Mouse (Mus musculus) embryo, embryonic 11.5 days (tissue): ENCODE results near the gene Cdc14a.
"Not testable (repeated sequence)": the region's sequence is repeated elsewhere in the genome, so short reads cannot be mapped to it uniquely, and the experiment has no call there.

ENCODE experiments used
- DNase-seq: peaks from one replicate; pipeline ENCODE4 v3.0.0-alpha.2; 2012; ENCODE audit warnings: low read depth, low spot score

The Cdc14a gene

DNA sequence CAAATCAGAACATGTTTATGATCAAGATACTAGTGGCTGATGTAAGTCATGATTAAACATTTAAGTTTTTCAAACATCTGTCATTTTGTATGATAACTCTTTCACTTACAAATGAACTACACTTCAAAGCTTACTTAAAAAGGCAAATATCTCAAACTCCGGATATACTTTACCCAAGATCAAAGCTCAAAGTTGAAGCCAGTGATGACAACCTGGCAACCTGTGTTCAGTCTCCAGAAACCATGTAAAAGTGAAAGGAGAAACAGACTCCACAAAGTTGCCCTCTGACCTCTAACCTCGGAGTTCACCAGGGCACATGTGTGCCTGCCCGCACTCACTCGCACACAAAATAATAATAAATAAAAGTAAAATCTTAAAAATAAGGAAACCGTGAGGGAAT, 49.3 kb downstream of the Cdc14a start:
- no peak for DNase-seq

DNA sequence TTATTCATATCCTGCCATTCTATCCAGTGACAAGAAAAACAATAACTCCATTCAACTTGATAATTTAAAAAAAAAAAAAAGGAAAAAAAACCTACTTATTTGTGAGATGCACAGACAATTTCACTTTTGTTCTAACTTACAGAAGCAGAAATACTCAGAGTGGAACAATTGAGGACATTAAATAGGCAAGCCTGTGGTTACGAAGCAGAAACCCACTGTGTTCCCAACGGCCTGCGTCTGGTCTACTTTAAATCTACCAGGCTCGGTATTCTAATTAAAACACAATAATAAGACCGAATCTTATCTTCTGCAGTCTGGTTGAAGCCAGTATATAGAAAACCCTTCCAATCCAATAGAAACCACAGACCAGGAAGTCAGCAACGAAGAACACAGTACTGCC, 50.6 kb downstream of the Cdc14a start:
- DNase-seq, result no peak

DNA sequence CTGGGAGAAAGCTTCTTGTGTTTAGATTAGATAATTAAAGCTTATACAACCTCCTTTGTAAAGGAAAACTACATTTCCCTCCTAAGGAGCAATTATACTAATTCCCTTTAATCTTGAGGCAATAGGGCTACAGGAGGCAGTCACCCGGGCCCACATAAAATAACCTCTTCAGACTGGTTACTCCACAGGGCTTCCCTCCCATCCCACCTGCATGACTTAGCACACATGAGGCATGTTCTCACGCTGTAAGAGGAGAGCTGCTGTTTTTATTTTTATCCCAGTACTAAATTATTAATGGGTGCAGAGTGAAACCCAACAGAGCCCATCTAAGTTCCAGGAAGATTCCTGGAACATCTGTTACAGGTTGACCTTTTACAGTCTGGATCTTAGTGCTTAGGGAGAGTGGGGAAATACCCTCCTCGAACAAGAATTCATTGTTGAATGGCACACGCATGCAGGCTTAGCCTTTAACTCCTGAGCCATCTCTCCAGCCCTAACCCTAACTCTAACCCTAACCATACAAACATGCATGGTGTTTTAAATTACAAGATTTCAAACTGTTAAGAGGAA, 54.9 kb downstream of the Cdc14a start:
- no peak for DNase-seq

DNA sequence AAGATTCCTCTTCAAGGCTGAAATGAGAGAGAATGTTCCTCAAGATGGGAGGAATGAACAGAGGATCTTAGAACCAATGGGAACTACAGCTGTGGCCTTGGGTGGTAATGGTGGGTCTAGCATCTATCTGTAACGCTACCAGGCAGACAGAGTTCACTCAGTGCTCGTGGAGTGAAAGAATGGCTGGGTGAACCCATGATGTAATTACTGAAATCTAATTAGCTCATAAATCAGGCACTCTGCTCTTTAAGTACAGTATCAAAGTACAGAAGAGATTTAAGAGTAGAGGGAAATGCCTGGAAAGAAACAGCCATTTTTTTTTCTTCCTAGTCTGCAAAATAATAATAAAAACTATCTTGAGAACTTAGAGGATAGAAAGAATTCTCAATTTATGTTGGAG, 57.7 kb downstream of the Cdc14a start:
- no peak for DNase-seq

DNA sequence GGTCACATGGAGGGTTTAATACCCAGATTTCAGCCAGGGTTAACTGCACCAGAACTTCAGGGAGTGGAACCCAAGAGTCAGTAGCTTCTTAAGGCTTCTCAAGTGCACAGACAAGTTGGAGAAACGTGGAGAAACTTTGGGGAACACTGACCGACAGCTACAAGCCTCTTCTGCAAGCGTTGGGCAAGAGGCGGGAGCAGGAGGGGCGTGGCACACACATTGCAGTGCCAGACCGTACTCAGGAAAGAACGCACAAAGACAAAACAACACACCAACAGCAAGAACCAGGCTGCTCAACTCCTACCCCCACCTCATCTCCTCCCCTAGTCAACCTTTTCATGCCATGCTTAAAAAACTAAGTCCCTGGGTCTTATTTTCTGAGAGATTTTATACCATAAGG, 61.9 kb downstream of the Cdc14a start:
- DNase-seq, result no peak

DNA sequence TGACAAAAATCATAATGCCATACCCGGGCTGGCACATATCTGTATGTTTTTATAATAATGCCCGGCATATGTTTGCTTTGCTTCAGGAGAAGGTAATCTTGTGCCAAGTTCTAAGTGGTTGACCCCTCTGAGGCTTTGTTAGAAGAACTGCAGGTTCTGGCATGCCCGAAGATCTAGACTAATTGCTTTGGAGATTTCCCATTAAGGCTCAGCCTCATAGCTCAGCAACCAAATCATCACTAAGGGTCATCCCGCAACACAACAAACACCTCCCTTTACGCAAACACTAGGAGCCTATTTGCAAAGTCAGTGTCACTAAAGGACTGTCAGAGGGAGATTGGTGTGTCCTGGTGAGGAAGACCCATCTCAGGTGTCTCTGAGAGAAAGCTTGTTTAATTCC, 62.7 kb downstream of the Cdc14a start:
- DNase-seq, result no peak

DNA sequence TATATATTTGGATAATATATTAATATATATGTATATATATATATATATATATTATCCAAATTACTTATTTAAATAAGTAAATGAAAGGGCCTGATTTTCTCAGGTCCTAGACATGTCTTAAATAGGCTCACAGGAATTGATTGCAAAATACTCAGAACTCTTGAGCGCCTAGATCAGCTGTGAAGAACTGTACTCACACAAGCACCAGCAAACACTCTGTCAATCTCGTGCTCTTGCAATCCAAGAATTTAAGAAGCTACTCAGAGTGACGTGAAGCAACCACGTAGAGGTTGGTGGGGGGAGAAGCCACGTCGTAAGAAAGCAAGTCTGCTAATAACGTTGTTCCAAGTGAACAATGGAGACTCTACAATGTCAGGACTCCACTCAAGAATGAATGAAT, 66.0 kb downstream of the Cdc14a start:
- DNase-seq, result no peak

DNA sequence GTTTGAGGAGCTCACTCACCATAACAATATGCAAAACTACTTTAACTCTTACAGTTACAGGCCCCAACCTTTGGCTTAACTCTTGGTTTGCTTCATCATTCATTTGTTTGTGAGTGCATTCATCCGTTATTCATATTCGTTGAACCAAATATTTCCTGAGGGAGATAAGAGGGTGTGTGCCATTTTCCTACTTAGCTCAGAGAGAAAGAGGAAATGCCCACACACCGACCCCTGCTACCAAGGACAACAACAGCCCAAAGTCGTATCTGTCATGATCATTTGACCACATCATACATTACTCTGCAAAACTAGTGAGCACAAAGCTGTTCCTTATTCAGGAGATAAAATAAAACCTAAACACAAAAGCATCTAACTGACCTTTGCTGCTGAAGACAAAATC, 66.7 kb downstream of the Cdc14a start:
- no peak for DNase-seq

DNA sequence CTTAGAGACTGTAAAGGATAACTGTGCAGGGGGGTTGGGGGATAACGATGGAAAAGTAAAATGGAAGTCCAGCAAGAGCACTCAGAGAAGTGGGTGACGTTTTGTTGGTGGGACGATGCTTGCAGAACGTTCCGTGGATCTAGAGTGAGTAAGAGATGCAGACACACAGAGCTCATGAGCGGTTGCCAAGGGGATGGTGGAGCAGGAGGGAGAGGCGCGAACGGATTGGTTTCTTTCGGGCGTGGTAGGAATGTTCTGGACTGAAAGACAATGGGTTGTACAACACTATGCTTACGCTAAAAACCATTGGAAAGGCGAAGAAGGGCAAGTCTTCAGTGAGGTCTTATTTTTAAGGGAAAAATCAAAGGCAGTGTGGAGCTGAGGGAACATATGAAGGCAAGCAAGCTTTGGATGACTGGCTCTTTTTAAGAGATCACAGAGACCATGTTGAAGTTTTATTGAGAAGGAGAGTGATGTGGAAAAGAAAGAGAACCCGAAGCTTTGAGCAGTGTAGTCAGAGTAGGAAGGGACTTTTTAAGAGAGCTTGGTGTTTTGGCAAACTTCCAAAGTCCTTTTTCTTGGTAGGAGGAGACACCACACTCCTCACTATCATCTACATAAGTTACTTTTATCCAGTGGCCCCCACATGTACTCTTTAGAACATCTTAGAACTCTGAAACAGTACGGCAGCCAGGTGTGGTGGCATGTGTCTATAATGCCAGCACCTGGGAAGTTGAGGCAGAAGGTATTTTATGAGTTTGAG, 68.6 kb downstream of the Cdc14a start:
- no peak for DNase-seq

DNA sequence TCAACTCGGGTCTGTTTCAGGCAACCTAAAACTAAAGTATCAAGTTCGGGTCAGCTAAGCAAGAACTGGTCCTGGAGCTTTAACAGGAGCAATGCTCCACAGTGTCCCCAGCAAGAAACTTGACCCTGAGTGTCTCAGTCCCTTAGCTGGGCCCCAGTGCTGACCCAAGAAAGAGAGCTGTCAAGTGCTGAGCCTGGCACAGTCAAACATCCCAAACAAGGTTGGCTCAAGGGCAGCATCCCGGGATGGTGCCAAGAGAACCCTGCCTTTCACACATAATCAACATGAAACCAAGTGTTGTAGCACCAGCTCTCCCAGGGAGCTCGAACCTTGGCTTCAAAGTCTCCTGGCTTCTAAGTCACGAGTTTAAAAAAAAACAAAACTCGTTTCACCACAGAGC, 71.3 kb downstream of the Cdc14a start:
- DNase-seq, result no peak

DNA sequence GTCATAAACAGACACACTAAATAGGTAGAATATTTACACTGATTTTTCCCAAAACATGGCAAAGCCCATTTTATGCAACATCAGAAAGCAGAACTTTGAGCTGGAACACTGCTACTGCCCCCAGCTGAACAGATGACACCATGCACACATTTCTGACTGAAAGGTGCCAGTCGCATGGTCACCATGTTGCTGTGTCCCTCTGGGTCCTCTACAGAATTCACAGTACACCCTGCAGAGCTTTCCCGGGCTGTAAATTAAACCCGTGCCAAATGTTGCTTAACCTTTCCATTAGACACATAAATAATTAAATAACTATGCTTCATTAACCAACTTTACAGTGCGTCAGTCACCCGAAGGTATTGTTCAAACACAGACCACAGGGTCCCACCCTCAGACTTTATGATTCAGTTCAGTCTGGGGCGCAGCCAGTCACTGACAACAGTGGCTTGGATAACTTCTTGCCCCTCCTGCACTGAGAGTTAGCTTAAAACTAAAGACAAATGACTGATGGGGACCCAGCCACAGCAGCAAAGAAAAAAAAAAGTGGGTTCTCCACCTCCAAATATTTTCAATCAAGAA, 73.4 kb downstream of the Cdc14a start:
- DNase-seq, result no peak

DNA sequence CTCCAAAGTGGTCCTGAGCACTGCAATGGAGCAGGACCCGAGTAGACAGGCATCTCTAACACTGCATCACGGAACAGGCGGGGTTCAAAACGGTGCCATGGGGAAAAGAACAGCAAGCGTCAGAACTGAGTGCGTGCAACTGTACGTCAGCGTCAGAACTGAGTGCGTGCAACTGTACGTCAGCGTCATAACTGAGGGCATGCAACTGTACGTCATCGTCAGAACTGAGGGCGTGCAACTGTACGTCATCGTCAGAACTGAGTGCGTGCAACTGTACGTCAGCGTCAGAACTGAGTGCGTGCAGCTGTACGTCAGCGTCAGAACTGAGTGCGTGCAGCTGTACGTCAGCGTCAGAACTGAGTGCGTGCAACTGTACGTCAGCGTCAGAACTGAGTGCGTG, 76.3 kb downstream of the Cdc14a start:
- DNase-seq, result not testable (repeated sequence)

DNA sequence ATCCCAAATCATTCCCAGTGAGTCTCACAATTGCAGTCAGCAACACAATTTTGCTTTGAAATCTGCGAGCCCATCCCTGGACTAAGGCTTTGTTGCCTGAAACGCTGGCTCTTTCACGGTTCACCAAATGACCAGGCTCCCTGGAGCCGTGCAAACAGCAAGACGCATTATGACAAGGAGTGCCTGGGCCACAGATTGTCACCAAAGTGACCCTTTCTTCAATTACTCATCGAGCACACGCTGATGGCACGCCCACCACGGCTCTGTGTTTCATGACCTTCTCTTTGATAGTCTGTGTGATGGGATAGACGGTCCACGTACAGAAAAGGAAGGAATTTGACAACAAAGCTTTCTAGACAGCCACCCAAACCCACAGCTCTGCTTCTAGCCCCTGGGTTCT, 78.6 kb downstream of the Cdc14a start:
- DNase-seq, result no peak

DNA sequence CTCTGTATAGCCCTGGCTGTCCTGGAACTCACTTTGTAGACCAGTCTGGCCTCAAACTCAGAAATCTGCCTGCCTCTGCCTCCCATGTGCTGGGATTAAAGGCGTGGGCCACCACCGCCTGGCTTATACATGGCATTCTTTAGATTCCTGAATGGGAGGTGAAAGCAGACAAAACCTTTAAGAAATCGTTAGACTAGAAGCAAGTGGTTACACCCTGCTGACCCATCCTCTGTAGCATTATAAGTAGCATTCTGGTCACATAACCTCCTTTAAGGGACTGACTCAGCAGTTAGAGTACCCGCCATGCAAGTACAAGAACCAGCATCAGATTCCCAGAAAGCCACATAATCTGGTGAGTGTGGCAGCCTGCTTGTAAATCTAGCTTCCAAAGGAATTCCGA, 81.6 kb downstream of the Cdc14a start:
- DNase-seq, result no peak

DNA sequence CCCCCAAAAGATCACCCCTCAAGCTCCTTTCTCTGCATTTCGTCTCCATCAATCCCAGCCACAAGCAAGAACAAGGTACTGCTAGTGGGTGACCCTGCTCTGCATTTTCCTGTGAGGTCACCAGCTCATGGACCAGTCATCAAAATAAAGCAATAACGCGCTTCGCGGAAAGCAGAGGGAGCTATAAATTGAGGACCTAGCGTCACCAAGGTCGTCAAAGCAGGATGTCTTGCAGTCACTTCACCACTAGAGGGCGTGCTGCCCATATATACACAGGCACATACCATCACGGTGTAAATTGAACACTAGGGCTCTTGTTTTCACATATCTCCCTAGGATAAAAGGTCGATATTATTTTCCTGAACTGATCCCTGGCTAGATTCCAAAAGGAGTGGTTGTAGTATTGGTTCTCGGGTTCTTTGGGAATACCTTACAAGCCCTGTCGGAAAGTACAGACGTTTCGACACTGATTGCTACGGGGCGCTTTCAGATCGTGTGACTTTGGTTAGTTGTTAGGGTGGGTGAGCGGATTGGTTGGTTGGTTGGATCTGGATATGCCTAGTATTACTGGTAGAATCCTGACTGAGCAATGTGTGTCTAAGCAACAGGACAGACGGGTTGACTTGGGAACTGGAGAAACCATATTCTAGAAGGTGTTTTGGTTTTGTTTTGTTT, 82.7 kb downstream of the Cdc14a start:
- DNase-seq, result peak; percentile 63

DNA sequence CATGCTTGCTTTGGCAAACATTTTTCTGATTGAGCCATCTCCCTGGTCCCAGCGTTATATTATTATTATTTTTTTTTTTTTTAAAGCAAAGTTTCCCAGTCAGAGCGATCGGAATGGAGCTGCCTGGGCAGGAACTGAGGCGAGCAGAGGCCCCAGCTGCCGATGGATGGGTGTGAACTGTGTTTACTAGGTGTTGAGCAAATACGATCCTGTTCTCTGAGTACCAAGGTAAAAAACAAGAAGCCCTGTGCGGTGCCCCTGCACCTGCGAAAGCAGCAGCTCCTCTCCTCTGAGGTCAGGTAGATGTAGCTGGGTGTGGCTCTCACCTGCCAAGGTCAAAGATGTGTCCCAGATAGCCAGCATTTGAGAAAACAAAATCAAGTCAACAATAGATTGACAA, 83.6 kb downstream of the Cdc14a start:
- no peak for DNase-seq

DNA sequence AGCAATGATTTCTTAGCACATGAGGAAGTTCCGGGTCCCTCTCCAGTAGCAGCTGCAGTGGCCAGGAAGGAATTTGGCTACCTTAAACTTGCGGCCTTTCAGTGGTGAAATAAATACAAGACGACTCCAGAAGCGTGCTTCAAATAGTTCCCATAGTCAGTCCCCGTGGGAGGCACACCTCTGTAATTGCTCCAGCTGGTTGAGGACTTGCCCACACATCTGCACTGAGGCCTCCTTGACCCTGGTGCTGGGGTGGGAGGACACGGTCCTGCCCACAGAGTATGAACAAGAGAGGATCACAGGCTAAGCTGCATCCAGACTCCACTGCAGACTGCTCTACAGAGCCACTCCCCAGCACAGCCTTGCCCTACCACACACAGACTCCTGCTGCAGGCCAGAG, 85.2 kb downstream of the Cdc14a start:
- DNase-seq, result no peak

DNA sequence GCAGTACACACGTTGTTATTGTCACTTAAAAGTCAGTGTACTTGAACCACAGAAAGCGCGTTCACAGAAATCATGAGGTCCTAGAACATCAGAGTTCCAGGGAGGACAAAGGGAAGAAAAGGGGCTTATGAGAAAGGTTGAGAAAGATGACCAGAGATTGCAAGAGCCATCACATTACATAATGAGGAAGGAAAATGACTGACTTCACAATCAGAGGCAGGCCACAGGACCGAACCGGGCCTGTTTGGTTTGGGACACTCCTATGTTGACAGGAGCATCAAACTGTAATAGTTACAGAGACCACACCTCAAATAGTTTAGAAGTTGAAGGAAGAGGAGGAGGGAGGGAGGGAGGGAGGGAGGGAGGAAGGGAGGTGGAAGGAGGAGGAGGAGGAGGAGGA, 86.0 kb downstream of the Cdc14a start:
- DNase-seq, result no peak

DNA sequence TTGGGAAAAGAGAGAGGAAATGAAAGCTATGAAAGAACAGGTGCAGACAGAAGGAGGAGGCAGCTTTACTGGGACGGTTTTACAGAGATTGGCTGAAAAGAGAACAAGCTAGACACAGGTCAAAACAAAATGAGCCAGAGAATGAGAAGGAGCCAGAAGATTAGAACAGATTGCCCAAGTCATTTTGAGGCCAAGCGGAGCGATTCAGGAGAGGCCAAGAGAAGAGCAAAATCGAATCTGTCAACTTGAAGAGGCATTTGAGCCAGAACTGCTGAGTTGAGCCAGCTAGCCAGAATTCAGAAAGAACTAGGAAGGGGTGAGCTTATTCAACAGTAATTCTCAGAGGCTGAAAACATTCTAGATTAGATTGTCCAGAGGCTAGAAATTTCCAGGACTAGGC, 88.8 kb downstream of the Cdc14a start:
- DNase-seq, result no peak

DNA sequence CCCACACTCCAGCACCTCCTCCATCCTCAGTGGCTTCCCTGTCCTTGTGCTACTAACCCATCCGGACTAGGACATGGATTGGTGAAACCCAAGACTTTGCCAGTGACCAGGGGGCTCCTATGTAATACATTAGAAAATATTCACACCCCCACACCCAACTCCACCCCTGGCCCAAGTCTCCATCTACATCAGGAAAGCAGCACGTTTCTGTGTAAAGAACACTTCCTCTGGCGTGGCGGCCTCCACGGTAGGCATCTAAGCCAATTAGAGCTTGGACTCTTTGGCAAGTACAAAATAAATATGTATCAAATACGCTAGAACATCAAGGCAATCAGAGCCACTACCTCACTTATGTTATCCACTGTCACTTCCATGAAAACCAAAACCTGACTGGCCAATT, 90.1 kb downstream of the Cdc14a start:
- DNase-seq, result no peak

DNA sequence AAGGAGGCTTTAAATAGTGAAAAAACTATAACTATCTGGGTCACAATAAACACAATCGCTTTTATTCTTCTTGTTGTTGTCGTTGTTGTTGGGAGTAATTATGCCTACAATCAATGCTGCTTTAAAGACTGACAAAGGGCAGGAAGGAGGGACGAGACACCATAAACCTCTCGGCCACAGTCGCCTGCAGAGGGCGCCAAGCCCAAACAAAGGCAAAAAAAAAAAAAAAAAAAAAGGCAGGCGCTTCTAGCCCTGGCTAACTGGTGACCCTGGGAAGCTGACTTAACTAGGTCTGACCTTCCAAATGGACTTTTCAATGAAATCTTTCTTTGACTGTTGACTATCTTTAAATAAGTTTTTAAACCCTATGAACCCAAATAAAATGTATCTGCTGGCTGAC, 90.6 kb downstream of the Cdc14a start:
- DNase-seq, result no peak

DNA sequence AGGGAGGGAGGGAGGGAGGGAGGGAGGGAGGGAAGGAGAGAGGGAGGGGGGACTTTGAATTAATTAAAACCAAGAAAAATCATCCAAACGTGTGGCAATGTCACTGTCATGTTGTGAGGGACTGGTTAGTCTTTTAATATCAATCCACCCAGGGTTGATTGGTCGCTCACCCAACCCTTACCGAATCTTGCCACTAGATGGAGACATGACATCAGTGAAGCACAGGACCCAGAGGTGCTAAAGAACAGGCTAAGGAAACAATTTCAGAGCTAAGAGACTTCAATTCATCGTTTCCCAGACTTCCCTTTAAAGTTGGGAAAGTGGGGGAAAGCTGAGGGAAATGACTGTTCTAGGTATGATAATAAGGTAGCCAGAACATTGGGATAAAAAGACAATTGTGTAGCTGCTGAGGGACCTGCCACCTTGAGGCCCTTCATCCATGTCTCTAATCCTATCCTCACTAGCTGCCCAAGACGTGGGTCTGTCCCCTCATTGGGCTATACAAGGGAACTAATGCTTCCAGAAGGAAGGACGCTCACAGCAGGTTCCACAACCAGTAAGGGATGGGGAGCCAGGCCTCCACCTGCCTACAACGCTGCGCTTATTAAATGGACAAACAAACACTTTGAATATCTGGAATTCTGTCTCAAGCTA, 91.9 kb downstream of the Cdc14a start:
- DNase-seq, result peak; percentile 50
